Mouse (Mus musculus) midbrain, embryonic 10.5 days (tissue): ENCODE measurements around the gene Skint5. TPM values are rescaled to one million over a fixed set of nuclear protein-coding genes. Genes with fewer than 3 reads are reported as not detected.
"Not testable (repeated sequence)": the region's sequence is repeated elsewhere in the genome, so short reads cannot be mapped to it uniquely, and the experiment has no call there.

Experiments
- DNase-seq: peaks from one replicate; pipeline ENCODE4 v3.0.0-alpha.2; 2017; ENCODE audit warnings: low spot score
- H3K27ac ChIP-seq: fragments of 300-500 bp; sonication (generic); replicated peaks from 2 replicates; pipeline ENCODE4 v1.5.1; 2016; ENCODE audit warnings: mild to moderate bottlenecking
- H3K27me3 ChIP-seq: fragments of 300-500 bp; sonication (generic); 2 replicates; pipeline ENCODE4 v1.6.1; 2016; ENCODE audit warnings: low read depth, mild to moderate bottlenecking; ENCODE audit not compliant: poor library complexity, severe bottlenecking
- H3K36me3 ChIP-seq: fragments of 300-500 bp; sonication (generic); 2 replicates; pipeline ENCODE4 v1.6.1; 2016; ENCODE audit warnings: mild to moderate bottlenecking, moderate library complexity
- H3K4me1 ChIP-seq: fragments of 300-500 bp; sonication (generic); 2 replicates; pipeline ENCODE4 v1.6.1; 2016
- H3K4me3 ChIP-seq: fragments of 300-500 bp; sonication (generic); 2 replicates; pipeline ENCODE4 v1.5.1; 2016; ENCODE audit warnings: mild to moderate bottlenecking, moderate library complexity
- H3K9me3 ChIP-seq: fragments of 300-500 bp; sonication (generic); replicated peaks from 2 replicates; pipeline ENCODE4 v1.6.1; 2016; ENCODE audit warnings: mild to moderate bottlenecking
- WGBS: fragments of 180-500 bp; shearing (Covaris S2); methylation state at CpG from one replicate; pipeline ENCODE4 v1.1.7; 2016; 5-methylcytosine and 5-hydroxymethylcytosine counted together
- polyA plus RNA-seq: library from polyadenylated mRNA; unstranded; fragments of >200 nt; fragmentation: Nextera tagmentation; extraction: Ambion mirVana; gene quantifications from 2 replicates; pipeline ENCODE4 v1.2.1, GENCODE M21; 2016

Gene Skint5
- polyA plus RNA-seq: not detected in 2 replicates

GRCm38 (mm10) chr4:113999403-113999802 lies at the start of gene Skint5:
Skint5 (minus strand) TSS chr4:113999503.
- Histone ChIP-seq H3K4me3 (no peak within 1 kb of the TSS), H3K36me3 (no peaks in the 10 kb centered on the region), H3K4me1 (no peaks in the 10 kb centered on the region), H3K27me3 (no peaks in the 10 kb centered on the region), H3K27ac (no peak within 1 kb of the TSS), H3K9me3 (peaks cover 34% of the 10 kb centered on the region)
- no peak for DNase-seq
- WGBS: 88% methylated on average over 3 of the region's 3 CpGs

- DNase-seq: no peak
- H3K36me3 ChIP-seq: no peaks in the 10 kb centered on the region
Measured at GRCm38 (mm10) chr4:113957343-113957742, 42.0 kb downstream of the Skint5 start.

GRCm38 (mm10) chr4:113764182-113764581 lies 235.1 kb downstream of the Skint5 start:
- Histone ChIP-seq H3K27ac (no peak overlapping the region), H3K4me3 (no peak overlapping the region), H3K9me3 (peaks cover 31% of the 10 kb centered on the region; the same call in 1 of the 2 replicates), H3K27me3 (no peaks in the 10 kb centered on the region), H3K36me3 (no peaks in the 10 kb centered on the region), H3K4me1 (no peaks in the 10 kb centered on the region)
- no peak for DNase-seq
- WGBS: 81% methylated on average over 1 of the region's 1 CpGs

More at GRCm38 (mm10) chr4:113957343-113957742, 42.0 kb downstream of the Skint5 start:
- no peaks in the 10 kb centered on the region for H3K27me3 ChIP-seq
- no peak overlapping the region for H3K27ac ChIP-seq
- H3K4me1 ChIP-seq: no peaks in the 10 kb centered on the region
- no peak overlapping the region for H3K4me3 ChIP-seq
- WGBS: 67% methylated on average over 1 of the region's 1 CpGs
- peaks cover 62% of the 10 kb centered on the region for H3K9me3 ChIP-seq

GRCm38 (mm10) chr4:113763684-113764083 lies 235.6 kb downstream of the Skint5 start:
- no peaks in the 10 kb centered on the region for H3K4me1 ChIP-seq
- H3K36me3 ChIP-seq: no peaks in the 10 kb centered on the region
- no peaks in the 10 kb centered on the region for H3K27me3 ChIP-seq
- H3K27ac ChIP-seq: no peak overlapping the region
- H3K9me3 ChIP-seq: peaks cover 29% of the 10 kb centered on the region; the same call in 1 of the 2 replicates
- H3K4me3 ChIP-seq: no peak overlapping the region
- WGBS: 69% methylated on average over 1 of the region's 1 CpGs
- DNase-seq: no peak

GRCm38 (mm10) chr4:113448230-113448629 lies 551.1 kb downstream of the Skint5 start:
- H3K4me3 ChIP-seq, H3K36me3 ChIP-seq, H3K4me1 ChIP-seq, DNase-seq, H3K27me3 ChIP-seq, H3K27ac ChIP-seq: not testable (repeated sequence)
- peaks cover 53% of the 10 kb centered on the region for H3K9me3 ChIP-seq
- WGBS: 45% methylated on average over 2 of the region's 2 CpGs

Other genes starting within 250 kb of the Skint5 start
- not detected in 2 replicates for gene Skint11, start 163.9 kb upstream of the Skint5 start, polyA plus RNA-seq